Mouse (Mus musculus) hindbrain, embryonic 14.5 days (tissue): ENCODE data around the gene Tcam1. TPM values are rescaled to one million over a fixed set of nuclear protein-coding genes. Genes with fewer than 3 reads are reported as not detected.
"Not testable (repeated sequence)": the region's sequence is repeated elsewhere in the genome, so short reads cannot be mapped to it uniquely, and the experiment has no call there.

Experiments used
- ATAC-seq: fragments of 200-750 bp; cut with Nextera tagmentation; 2 replicates; pipeline ENCODE4 v1.8.0; 2017; ENCODE audit warnings: moderate number of reproducible peaks, mild to moderate bottlenecking, moderate TSS enrichment, moderate library complexity; ENCODE audit not compliant: low FRiP score
- DNase-seq: peaks from one replicate; pipeline ENCODE4 v3.0.0-alpha.2; 2015; ENCODE audit warnings: low spot score
- H3K27ac ChIP-seq: fragments of 300-500 bp; sonication (generic); 2 replicates; pipeline ENCODE4 v1.5.1; 2014; ENCODE audit warnings: mild to moderate bottlenecking, moderate library complexity
- H3K27me3 ChIP-seq: fragments of 300-500 bp; sonication (generic); 2 replicates; pipeline ENCODE4 v1.6.1; 2014; ENCODE audit warnings: mild to moderate bottlenecking, low read length, mixed read lengths; ENCODE audit not compliant: control insufficient read depth, insufficient read depth
- H3K36me3 ChIP-seq: fragments of 300-500 bp; sonication (generic); replicated peaks from 2 replicates; pipeline ENCODE4 v1.6.1; 2014; ENCODE audit not compliant: control insufficient read depth, insufficient read depth
- H3K4me1 ChIP-seq: fragments of 300-500 bp; sonication (generic); replicated peaks from 2 replicates; pipeline ENCODE4 v1.6.1; 2014; ENCODE audit warnings: antibody characterized with exemption, low read length, mixed read lengths; ENCODE audit not compliant: control insufficient read depth, insufficient read depth
- H3K4me2 ChIP-seq: fragments of 300-500 bp; sonication (generic); replicated peaks from 2 replicates; pipeline ENCODE4 v1.6.1; 2014; ENCODE audit warnings: mild to moderate bottlenecking, moderate library complexity
- H3K4me3 ChIP-seq: fragments of 300-500 bp; sonication (generic); replicated peaks from 2 replicates; pipeline ENCODE4 v1.5.1; 2014; ENCODE audit warnings: mild to moderate bottlenecking, low read length
- H3K9ac ChIP-seq: fragments of 300-500 bp; sonication (generic); 2 replicates; pipeline ENCODE4 v1.6.1; 2014
- H3K9me3 ChIP-seq: fragments of 300-500 bp; sonication (generic); 2 replicates; pipeline ENCODE4 v1.6.1; 2016; ENCODE audit warnings: low read length; ENCODE audit not compliant: control insufficient read depth
- WGBS: fragments of 180-500 bp; shearing (Covaris S2); extraction: QIAGEN DNeasy Blood & Tissue Kit; methylation state at CpG from one replicate; pipeline ENCODE4 v1.1.7; 2014; 5-methylcytosine and 5-hydroxymethylcytosine counted together
- polyA plus RNA-seq: library from polyadenylated mRNA; unstranded; fragments of >200 nt; fragmentation: Nextera tagmentation; extraction: Ambion mirVana; gene quantifications from 2 replicates; pipeline ENCODE4 v1.2.1, GENCODE M21; 2014

The Tcam1 gene
- 0.08 and 0.43 TPM in 2 replicates for polyA plus RNA-seq

GRCm38 (mm10) chr11:106276454-106276853 is at the start of gene Tcam1:
TSS of gene Tcam1 (plus strand) at chr11:106276672.
- Histone ChIP-seq H3K4me1 (peaks cover 5% of the 10 kb centered on the region), H3K36me3 (no peaks in the 10 kb centered on the region), H3K4me2 (peak within 1 kb of the TSS; percentile 41), H3K27me3 (no peaks in the 10 kb centered on the region), H3K4me3 (no peak within 1 kb of the TSS), H3K27ac (no peak within 1 kb of the TSS), H3K9me3 (no peaks in the 10 kb centered on the region), H3K9ac (no peak within 1 kb of the TSS)
- DNase-seq, result peak; percentile 100
- 8% methylated on average over 25 of the region's 25 CpGs for WGBS
- peak; percentile 69 for ATAC-seq

GRCm38 (mm10) chr11:106233978-106234377 is 42.5 kb upstream of the Tcam1 start:
- not testable (repeated sequence) for ATAC-seq, DNase-seq, H3K27ac ChIP-seq, H3K27me3 ChIP-seq, H3K9ac ChIP-seq, H3K9me3 ChIP-seq, H3K4me1 ChIP-seq, H3K4me2 ChIP-seq, H3K4me3 ChIP-seq
- peaks cover 91% of the 10 kb centered on the region for H3K36me3 ChIP-seq
- WGBS, result 82% methylated on average over 8 of the region's 8 CpGs

GRCm38 (mm10) chr11:106246834-106247233 is 29.6 kb upstream of the Tcam1 start:
- 98% methylated on average over 1 of the region's 1 CpGs for WGBS
- H3K36me3 ChIP-seq, result peaks cover 100% of the 10 kb centered on the region
- H3K4me2 ChIP-seq, result no peak overlapping the region
- DNase-seq, result no peak
- H3K4me1 ChIP-seq, result no peaks in the 10 kb centered on the region
- H3K4me3 ChIP-seq, result no peak overlapping the region
- no peaks in the 10 kb centered on the region for H3K9me3 ChIP-seq
- H3K9ac ChIP-seq, result no peak overlapping the region
- H3K27ac ChIP-seq, result no peak overlapping the region
- H3K27me3 ChIP-seq, result no peaks in the 10 kb centered on the region
- ATAC-seq, result no peak

GRCm38 (mm10) chr11:106249326-106249725 is 27.1 kb upstream of the Tcam1 start:
- Histone ChIP-seq H3K4me1 (no peaks in the 10 kb centered on the region), H3K27me3 (no peaks in the 10 kb centered on the region), H3K4me2 (no peak overlapping the region), H3K4me3 (no peak overlapping the region), H3K27ac (no peak overlapping the region), H3K9me3 (no peaks in the 10 kb centered on the region), H3K9ac (no peak overlapping the region), H3K36me3 (peaks cover 97% of the 10 kb centered on the region)
- ATAC-seq (no peak), DNase-seq (no peak)
- WGBS, result 92% methylated on average over 7 of the region's 7 CpGs

GRCm38 (mm10) chr11:106254767-106255166 is 21.7 kb upstream of the Tcam1 start:
- Histone ChIP-seq H3K9ac (peak overlapping the region; percentile 88), H3K36me3 (peaks cover 61% of the 10 kb centered on the region), H3K27ac (no peak overlapping the region), H3K4me2 (peak overlapping the region; percentile 97), H3K4me3 (peak overlapping the region; percentile 77), H3K27me3 (no peaks in the 10 kb centered on the region), H3K9me3 (no peaks in the 10 kb centered on the region), H3K4me1 (peaks cover 18% of the 10 kb centered on the region)
- 27% methylated on average over 2 of the region's 2 CpGs for WGBS
- DNase-seq, result no peak
- ATAC-seq, result no peak

- WGBS, result 5% methylated on average over 22 of the region's 22 CpGs
- peaks cover 57% of the 10 kb centered on the region for H3K36me3 ChIP-seq
These were observed 21.3 kb upstream of the Tcam1 start for GRCm38 (mm10) chr11:106255174-106255573.

GRCm38 (mm10) chr11:106255685-106256451 is 20.6 kb upstream of the Tcam1 start, which contains the start of the genes Ftsj3 and Psmc5:
TSS of gene Ftsj3 (minus strand) at chr11:106256079.
TSS of gene Psmc5 (plus strand) at chr11:106256154.
- peak within 1 kb of the TSS; percentile 97 for H3K4me2 ChIP-seq
- H3K27me3 ChIP-seq, result no peaks in the 10 kb centered on the region
- peaks cover 18% of the 10 kb centered on the region for H3K4me1 ChIP-seq
- peak within 1 kb of the TSS; percentile 77 for H3K4me3 ChIP-seq
- DNase-seq, result peak; percentile 97
- under 1% methylated on average over 42 of the region's 42 CpGs for WGBS
- H3K9me3 ChIP-seq, result no peaks in the 10 kb centered on the region
- peak within 1 kb of the TSS; percentile 88 for H3K9ac ChIP-seq
- H3K36me3 ChIP-seq, result peaks cover 56% of the 10 kb centered on the region
- H3K27ac ChIP-seq, result peak within 1 kb of the TSS; percentile 79
- ATAC-seq, result peak; percentile 94

More at GRCm38 (mm10) chr11:106255174-106255573, 21.3 kb upstream of the Tcam1 start:
- Histone ChIP-seq H3K9ac (peak overlapping the region; percentile 88), H3K4me2 (peak overlapping the region; percentile 97), H3K4me3 (peak overlapping the region; percentile 77), H3K9me3 (no peaks in the 10 kb centered on the region), H3K4me1 (peaks cover 18% of the 10 kb centered on the region), H3K27ac (no peak overlapping the region), H3K27me3 (no peaks in the 10 kb centered on the region)
- no peak for DNase-seq
- no peak for ATAC-seq

GRCm38 (mm10) chr11:106256775-106257174 is 19.7 kb upstream of the Tcam1 start:
- Histone ChIP-seq H3K4me3 (peak overlapping the region; percentile 77), H3K27ac (0 out of 2 replicates have a peak overlapping the region, but pooled peaks have one; percentile 79), H3K36me3 (peaks cover 56% of the 10 kb centered on the region), H3K27me3 (no peaks in the 10 kb centered on the region), H3K4me2 (peak overlapping the region; percentile 97), H3K9me3 (no peaks in the 10 kb centered on the region), H3K9ac (peak overlapping the region; percentile 88), H3K4me1 (peaks cover 18% of the 10 kb centered on the region)
- DNase-seq, result no peak
- no peak for ATAC-seq
- WGBS, result 81% methylated on average over 5 of the region's 5 CpGs

GRCm38 (mm10) chr11:106260826-106261450 is 15.5 kb upstream of the Tcam1 start:
- H3K27ac ChIP-seq, result no peak overlapping the region
- H3K9me3 ChIP-seq, result no peaks in the 10 kb centered on the region
- H3K4me1 ChIP-seq, result peaks cover 9% of the 10 kb centered on the region
- DNase-seq, result no peak
- 88% methylated on average over 14 of the region's 14 CpGs for WGBS
- H3K4me3 ChIP-seq, result no peak overlapping the region
- H3K36me3 ChIP-seq, result peaks cover 74% of the 10 kb centered on the region
- ATAC-seq, result no peak
- no peak overlapping the region for H3K4me2 ChIP-seq
- H3K27me3 ChIP-seq, result no peaks in the 10 kb centered on the region
- H3K9ac ChIP-seq, result no peak overlapping the region
